Mouse (Mus musculus) mature B cell (primary cell): ENCODE data around the gene Mios.

Experiments
- in situ Hi-C: fragments of 300-500 bp; cut with MboI; formaldehyde crosslinking; loops from 2 replicates; pipeline ENCODE4 v1.14.3; 2019

Mios gene

GRCm38 (mm10) chr6:8209047-8209865 is at the start of gene Mios:
Gene Mios (plus strand): TSS chr6:8209222.
- in situ Hi-C loops = no loop called here

GRCm38 (mm10) chr6:8160001-8160400 is 49.0 kb upstream of the Mios start:
- in situ Hi-C loops = no loop called here

- in situ Hi-C loops = no loop called here
Measured at GRCm38 (mm10) chr6:8164741-8165140, 44.3 kb upstream of the Mios start.

- in situ Hi-C loops = no loop called here
Measured at GRCm38 (mm10) chr6:8172101-8172500, 36.9 kb upstream of the Mios start.

GRCm38 (mm10) chr6:8174062-8174461 is 35.0 kb upstream of the Mios start:
- in situ Hi-C loops = no loop called here

- in situ Hi-C loops = no loop called here
Measured at GRCm38 (mm10) chr6:8175346-8175745, 33.7 kb upstream of the Mios start.

- in situ Hi-C loops = no loop called here
Measured at GRCm38 (mm10) chr6:8176116-8176515, 32.9 kb upstream of the Mios start.

- in situ Hi-C loops = no loop called here
Measured at GRCm38 (mm10) chr6:8178397-8178941, 30.6 kb upstream of the Mios start.

GRCm38 (mm10) chr6:8188599-8189233 is 20.3 kb upstream of the Mios start:
- in situ Hi-C loops = no loop called here

GRCm38 (mm10) chr6:8189917-8190316 is 19.1 kb upstream of the Mios start:
- in situ Hi-C loops = no loop called here

GRCm38 (mm10) chr6:8192517-8192916 is 16.5 kb upstream of the Mios start, which contains the start of gene Col28a1:
Gene Col28a1 (minus strand): TSS chr6:8192617.
- in situ Hi-C loops = no loop called here

- in situ Hi-C loops = no loop called here
Measured at GRCm38 (mm10) chr6:8209866-8210186, 804 bp downstream of the Mios start.

- in situ Hi-C loops = no loop called here
Measured at GRCm38 (mm10) chr6:8210661-8211060, 1.6 kb downstream of the Mios start.

GRCm38 (mm10) chr6:8227035-8227434 is 18.0 kb downstream of the Mios start:
- in situ Hi-C loops = no loop called here

- in situ Hi-C loops = no loop called here
Measured at GRCm38 (mm10) chr6:8228596-8228995, 19.6 kb downstream of the Mios start.

GRCm38 (mm10) chr6:8258316-8258715 is 49.3 kb downstream of the Mios start:
- in situ Hi-C loops = no loop called here

- in situ Hi-C loops = no loop called here
Measured at GRCm38 (mm10) chr6:8259004-8259666, 50.1 kb downstream of the Mios start, which contains the start of the genes Rpa3, Umad1 and Gm45062. Gene Rpa3 (minus strand): TSS chr6:8259173. Gene Umad1 (plus strand): TSS chr6:8259288. Gene Gm45062 (plus strand): TSS chr6:8259450.

- in situ Hi-C loops = no loop called here
Measured at GRCm38 (mm10) chr6:8259667-8260044, 50.6 kb downstream of the Mios start.

- in situ Hi-C loops = no loop called here
Measured at GRCm38 (mm10) chr6:8271047-8271446, 62.0 kb downstream of the Mios start.

GRCm38 (mm10) chr6:8274387-8275054 is 65.5 kb downstream of the Mios start:
- in situ Hi-C loops = loop anchor here (25.0 kb wide), 2 partner anchors 213 to 413 kb away; no protein-coding TSS in a partner anchor

- in situ Hi-C loops = loop anchor here (25.0 kb wide), 2 partner anchors 212 to 412 kb away; no protein-coding TSS in a partner anchor
Measured at GRCm38 (mm10) chr6:8275098-8275497, 66.1 kb downstream of the Mios start.

- in situ Hi-C loops = loop anchor here (25.0 kb wide), 2 partner anchors 211 to 411 kb away; no protein-coding TSS in a partner anchor
Measured at GRCm38 (mm10) chr6:8276431-8276830, 67.4 kb downstream of the Mios start.
